Mouse (Mus musculus): ENCODE results near the gene Xpo1.

The Xpo1 gene

DNA sequence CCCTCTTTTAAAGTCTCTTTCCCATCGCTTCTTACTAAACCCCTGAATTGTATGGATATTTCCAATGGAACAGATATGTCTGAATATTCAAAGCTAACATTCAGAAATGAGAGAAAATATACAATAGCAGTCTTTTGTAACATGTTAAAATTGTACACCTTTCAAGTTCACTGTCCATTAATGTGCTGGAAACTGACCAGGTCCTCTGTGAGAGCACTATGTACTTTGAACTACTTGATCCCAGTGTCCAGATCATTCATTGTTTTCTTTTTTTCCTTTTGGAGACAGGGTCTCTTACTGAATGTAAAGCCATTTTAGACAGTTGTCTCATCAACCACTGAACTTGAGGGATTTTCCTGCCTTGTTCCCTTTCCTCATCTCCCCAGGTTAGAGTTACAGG, 47.3 kb downstream of the Xpo1 start:
- no peak for DNase-seq

DNA sequence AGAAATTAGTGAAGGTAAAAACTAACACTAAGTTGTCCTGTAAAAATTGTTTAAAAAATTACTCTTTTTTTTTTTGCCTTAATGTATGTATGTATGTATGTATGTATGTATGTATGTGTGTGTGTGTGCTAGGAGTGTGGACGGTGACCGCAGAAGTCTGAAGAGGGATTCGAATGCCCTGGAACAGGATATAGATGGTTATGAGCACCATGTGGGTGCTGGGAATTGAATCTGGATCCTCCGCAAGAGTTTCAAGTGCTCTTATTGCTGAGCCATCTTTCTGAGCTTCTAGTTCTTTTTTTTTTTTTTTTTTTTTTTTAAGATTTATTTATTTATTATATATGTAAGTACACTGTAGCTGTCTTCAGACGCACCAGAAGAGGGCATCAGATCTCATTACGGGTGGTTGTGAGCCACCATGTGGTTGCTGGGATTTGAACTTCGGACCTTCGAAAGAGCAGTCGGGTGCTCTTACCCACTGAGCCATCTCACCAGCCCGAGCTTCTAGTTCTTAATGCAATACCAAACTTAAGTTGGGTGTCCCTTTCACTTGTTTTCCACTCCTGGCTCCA, 49.3 kb downstream of the Xpo1 start:
- DNase-seq = peak in 1 of 2 experiments; percentile 6

DNA sequence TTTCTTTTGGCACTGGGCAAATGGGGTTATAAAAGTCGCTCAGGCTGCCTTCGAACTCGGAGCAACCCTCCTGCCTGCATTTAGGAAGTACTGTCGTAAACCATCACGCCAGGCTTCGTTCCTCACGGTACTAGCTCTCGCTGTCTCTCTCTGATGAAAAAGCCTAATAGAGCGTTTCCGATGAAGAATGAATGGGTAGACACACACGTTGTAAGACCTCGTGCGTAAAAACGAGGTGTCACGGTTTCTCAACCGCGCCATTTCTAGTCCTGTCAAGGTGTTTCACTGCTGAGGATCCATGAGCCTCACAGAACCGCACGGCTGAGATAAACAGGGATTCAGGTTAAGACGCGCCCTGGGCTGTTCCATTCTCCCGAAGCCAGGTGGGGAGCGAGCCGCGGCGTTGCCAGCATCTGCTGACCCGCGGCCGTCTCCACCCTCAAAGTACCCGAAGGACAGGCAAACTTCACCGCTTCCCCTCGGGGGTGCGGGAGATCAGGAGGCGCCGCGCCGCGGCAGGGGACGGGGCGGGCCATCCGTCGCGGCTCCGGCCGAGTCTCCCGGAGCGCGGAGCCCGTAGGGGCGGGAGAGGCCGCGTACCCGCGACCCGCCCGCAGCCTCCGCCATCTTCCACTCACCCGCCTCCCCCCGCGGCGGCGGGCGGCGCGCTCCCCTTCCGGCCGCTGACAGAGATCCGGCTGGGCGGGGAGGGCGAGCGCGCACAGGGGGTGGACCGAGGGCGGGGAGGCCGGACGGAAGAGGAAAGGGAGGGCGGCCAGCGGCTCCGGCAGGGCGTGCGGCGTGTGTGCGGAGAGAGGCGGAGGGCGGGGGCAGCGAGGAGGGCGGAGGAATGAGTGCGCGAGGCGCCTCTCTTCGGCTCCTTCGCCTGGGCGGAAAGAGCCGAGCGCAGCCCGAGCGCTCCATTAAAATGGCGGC, 50.1 kb downstream of the Xpo1 start:
- peak; percentile 94 to 97 for DNase-seq

DNA sequence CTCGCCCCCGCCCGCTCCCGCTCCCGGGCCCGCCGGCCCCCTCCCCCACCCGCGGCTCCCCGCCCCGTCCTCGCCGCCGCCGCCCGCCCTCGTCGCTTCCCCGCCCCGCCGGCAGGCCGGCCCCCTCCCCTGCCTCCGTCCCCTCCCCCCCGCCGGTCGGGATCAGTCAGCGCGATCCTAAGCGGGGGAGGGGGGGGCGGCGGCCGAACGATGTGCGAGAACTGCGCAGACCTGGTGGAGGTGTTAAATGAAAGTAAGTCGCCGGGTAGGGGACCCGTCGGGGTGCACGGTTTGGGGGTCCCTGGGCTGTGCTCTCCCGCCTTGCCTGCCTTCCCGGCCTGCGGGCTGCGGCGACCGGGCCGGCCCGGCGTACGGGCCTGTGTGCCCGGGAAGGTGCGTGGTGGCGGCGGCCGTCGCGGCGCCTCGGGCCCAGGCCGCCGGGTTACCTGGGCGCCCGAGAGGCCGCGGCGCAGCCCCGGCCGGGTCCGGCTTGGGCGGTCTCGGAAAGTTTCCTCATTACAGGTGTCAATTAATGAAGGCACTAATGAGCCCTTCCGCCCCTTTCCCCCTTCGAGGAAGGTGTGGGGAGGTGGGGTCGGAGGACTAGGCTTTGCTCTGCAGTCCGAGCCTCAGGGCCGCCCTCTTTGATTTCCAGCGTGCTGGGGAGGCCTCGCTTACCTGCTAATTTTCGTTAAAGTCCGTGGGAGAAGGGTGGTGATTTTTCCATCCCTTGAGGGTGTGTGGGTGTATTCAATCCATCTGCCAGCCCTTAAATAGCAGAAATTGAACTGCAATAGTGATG, 51.1 kb downstream of the Xpo1 start, which contains the start of gene Usp34:
Gene Usp34, plus strand, starts transcription at position 132 of the 802 bp plus-strand sequence.
- peak; percentile 72 to 79 for DNase-seq

DNA sequence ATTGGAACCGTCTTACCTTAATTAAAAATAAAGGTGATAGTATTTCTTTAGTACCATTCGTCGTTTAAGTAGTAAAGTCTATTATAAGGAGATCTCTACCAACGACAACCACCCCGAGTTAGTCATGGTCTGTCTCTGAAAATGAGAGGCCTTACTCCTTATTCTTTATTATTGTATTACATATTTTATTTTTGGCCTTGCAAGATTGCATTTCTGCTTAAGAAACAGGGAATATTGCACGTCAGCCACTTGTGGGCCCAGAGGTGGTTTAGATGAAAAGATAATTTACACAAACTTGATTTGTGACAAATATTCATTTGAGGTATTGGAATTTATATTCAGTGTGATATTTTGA, 51.7 kb downstream of the Xpo1 start:
- no peak for DNase-seq

DNA sequence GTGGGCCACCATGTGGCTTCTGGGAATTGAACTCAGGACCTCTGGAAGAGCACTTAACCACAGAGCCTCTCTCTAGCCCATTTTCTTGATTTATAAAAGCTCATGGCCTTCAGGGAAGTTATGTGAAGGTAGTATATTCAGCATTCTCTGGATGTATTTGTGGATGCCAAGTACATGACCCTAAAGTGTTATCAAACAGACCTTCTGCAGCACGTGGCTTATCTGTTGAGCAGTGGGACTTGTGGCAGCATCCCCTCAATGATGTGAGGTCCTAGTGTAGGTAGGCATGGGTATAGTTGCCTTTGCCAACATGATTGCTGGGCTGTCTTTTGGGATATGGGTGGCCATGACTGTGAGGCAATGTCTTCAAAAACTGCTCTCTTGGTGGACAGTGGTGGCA, 57.7 kb downstream of the Xpo1 start:
- no peak for DNase-seq

DNA sequence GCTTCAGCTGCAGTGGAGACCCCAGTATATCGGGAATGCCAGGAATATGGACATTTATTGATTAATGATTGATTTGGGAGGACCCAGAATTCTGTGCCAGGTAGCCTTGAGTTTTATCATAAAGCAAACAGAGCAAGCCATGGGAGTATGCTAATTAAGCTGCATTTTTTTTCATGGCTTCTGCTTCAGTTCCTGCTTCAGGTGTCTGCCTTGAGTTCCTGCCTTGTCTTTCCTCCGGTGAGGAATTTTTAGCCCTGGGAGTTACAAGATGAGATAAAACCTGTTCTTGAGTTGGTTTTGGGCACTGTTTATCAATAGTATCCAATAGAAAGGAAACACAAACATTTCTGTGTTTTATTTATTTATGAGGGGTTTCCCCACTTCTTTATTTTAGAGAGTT, 73.6 kb downstream of the Xpo1 start:
- no peak for DNase-seq

DNA sequence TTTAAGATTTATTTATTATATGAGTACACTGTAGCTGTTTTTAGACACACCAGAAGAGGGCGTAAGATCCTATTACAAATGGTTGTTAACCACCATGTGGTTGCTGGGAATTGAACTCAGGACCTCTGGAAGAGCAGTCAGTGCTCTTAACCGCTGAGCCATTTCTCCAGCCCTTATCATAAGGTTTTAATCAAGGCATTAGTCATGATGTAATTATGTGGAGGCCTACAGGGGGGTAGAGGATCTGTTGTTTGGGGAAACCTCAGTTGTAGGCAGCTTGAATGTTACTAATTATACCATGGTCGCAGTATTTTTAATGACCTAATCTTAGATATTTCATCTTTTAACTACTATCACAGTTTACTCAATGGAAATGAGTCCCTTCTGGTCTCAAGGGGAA, 76.3 kb downstream of the Xpo1 start:
- no peak for DNase-seq

DNA sequence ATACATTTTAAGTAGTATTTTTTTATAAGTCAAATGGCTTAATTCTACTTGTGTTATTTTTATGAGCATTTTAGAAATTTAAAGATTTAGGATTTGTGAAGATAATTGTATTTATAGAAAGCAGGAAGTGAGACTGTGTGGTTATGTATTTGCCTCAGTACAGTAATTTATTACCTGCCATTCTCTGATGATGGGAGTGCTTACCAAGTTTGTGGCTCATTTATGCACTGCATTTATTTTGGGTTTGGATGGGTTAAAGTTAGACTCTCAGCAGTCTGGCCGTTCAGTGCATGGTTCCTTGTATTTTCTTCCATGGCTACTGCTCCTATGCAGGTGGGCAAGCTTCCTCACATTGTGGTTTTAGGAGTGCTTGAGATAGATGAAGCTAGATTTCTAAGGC, 79.3 kb downstream of the Xpo1 start:
- DNase-seq = no peak

Measured in thymus, postnatal 36 days (tissue).